Mouse (Mus musculus): ENCODE results near the gene Gtsf1l. TPM values are rescaled to one million over a fixed set of nuclear protein-coding genes. Genes with fewer than 3 reads are reported as not detected.
"Not testable (repeated sequence)": the region's sequence is repeated elsewhere in the genome, so short reads cannot be mapped to it uniquely, and the experiment has no call there.

Gtsf1l gene
- polyA plus RNA-seq, 1 experiment from 2014 or later = not detected

- Histone ChIP-seq H3K36me3 (peaks cover 8% of the 10 kb centered on the region), H3K9ac (replicated peaks) (no peak overlapping the region), H3K27me3 (no peaks in the 10 kb centered on the region), H3K9me3 (no peaks in the 10 kb centered on the region), H3K27ac (no peak overlapping the region), H3K4me1 (replicated peaks) (peaks cover 6% of the 10 kb centered on the region), H3K4me3 (replicated peaks) (no peak overlapping the region), H3K4me2 (replicated peaks) (no peak overlapping the region)
- 84% methylated on average over 6 of the region's 6 CpGs for WGBS
- no peak for ATAC-seq
Measured at GRCm38 (mm10) chr2:163060630-163061029, 27.0 kb downstream of the Gtsf1l start.

DNA sequence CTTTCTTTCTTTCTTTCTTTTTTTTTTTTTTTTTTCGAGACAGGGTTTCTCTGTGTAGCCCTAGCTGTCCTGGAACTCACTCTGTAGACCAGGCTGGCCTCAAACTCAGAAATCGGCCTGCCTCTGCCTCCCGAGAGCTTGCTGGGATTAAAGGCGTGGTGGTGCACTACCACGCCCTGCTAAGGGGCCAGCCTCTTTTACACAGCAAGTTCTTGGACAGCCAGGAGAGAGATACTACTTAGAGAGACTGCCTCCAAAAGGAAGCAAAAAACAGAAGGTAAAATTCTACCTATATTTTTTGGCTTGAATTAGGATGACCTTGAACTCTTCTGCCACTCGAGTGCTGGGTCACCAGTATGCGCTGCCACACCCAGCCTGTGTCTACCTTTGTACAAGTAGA lies 28.7 kb downstream of the Gtsf1l start:
- not testable (repeated sequence) for H3K27me3 ChIP-seq; ATAC-seq; H3K9ac ChIP-seq (replicated peaks); H3K4me2 ChIP-seq (replicated peaks); H3K4me3 ChIP-seq (replicated peaks); H3K36me3 ChIP-seq; H3K9me3 ChIP-seq; H3K27ac ChIP-seq
- H3K4me1 ChIP-seq (replicated peaks) = peaks cover 18% of the 10 kb centered on the region
- WGBS = 96% methylated on average over 7 of the region's 7 CpGs

GRCm38 (mm10) chr2:163056584-163056983 lies 31.1 kb downstream of the Gtsf1l start:
- H3K4me3 ChIP-seq (replicated peaks) = no peak overlapping the region
- no peak overlapping the region for H3K9ac ChIP-seq (replicated peaks)
- no peak for ATAC-seq
- H3K27me3 ChIP-seq = 0 out of 2 replicates have a peak, but pooled peaks cover 5% of the 10 kb centered on the region
- no peak overlapping the region for H3K4me2 ChIP-seq (replicated peaks)
- no peak overlapping the region for H3K27ac ChIP-seq
- H3K36me3 ChIP-seq = no peaks in the 10 kb centered on the region
- H3K4me1 ChIP-seq (replicated peaks) = peaks cover 23% of the 10 kb centered on the region
- 86% methylated on average over 9 of the region's 9 CpGs for WGBS
- no peaks in the 10 kb centered on the region for H3K9me3 ChIP-seq

DNA sequence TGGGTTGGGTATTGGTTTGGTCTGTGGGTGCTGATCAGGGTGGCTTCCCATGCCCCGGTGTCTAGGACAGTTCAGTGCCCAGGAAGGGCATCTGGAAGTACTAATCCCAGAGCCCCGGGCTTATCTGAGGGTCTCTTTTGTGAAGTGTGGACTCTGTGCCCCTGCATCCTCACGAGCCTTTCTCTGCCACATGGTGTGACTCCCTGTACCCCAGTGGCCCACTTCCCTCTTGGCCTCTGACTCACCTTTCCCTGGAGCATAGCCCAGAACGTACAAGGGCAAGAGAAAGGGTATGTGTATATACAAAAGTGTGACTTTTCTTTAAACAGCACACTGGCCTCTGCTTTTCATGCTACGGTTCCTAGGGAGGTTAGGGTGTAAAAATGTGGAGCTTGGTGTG lies 31.9 kb downstream of the Gtsf1l start:
- Histone ChIP-seq H3K9me3 (no peaks in the 10 kb centered on the region), H3K9ac (replicated peaks) (peak overlapping the region; percentile 66; the same call in 1 of the 2 replicates), H3K27me3 (0 out of 2 replicates have a peak, but pooled peaks cover 5% of the 10 kb centered on the region), H3K4me1 (replicated peaks) (peaks cover 23% of the 10 kb centered on the region), H3K36me3 (no peaks in the 10 kb centered on the region), H3K27ac (no peak overlapping the region), H3K4me2 (replicated peaks) (peak overlapping the region; percentile 98), H3K4me3 (replicated peaks) (peak overlapping the region; percentile 55)
- no peak for ATAC-seq
- 29% methylated on average over 5 of the region's 5 CpGs for WGBS

DNA sequence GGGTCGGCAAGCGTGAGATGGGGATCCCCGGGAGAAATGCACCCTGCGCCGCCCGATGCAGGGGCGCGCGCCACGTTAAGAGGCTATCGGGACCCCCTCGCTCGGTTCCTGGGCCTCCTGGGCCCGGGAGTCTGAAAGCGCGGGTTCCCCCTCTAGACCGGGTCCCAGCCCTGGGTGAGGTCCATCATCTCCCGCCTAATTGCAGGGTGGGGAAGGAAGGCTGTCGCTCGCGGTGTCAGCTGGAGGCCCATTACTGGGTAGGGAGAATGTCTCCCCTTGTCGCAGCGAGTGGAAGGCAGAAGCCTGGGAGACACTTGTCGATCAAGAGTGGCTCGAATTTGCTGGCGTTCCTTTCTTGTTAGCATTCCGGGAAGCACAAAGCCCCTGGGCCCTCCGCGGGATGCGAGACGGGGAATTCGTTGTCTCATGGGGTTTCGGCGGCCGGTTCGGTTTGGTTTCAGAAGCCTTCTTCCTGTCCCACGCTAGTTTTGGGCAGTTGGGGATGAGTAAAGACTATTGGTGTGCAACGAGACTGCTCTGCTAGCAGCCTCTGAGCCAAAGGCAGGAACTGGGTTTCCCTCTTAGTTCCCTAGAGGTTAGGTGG lies 32.7 kb downstream of the Gtsf1l start:
- H3K4me1 ChIP-seq (replicated peaks) = peaks cover 23% of the 10 kb centered on the region

DNA sequence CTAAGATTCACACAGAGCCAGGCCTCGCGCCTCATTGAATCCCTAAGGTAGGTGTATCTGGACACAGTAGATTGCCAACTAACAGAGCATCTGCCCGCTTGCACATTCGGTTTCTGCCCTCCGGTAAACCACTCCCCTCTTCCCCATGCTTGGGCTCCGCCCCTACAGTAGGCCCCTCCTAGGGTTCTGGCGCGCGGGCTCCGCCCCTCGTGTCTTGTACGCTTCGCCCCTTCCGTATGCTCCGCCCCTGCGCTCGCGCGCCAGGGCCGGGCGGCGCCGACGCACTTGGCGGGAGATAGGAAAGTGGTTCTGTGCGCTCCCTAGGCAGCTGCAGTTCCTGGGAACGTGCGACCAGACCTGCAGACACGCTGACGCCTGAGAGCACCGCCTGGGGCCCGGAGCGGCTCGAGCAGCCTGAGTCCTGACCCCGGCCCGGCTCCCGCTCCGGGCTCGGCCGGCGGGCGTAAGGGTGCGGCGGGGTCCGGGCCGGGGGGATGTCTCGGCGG lies 33.3 kb downstream of the Gtsf1l start, which contains the start of gene Mybl2:
TSS of gene Mybl2 (plus strand) at position 353 of the 506 bp plus-strand sequence.
- no peaks in the 10 kb centered on the region for H3K9me3 ChIP-seq
- under 1% methylated on average over 47 of the region's 48 CpGs for WGBS
- H3K36me3 ChIP-seq = peaks cover 3% of the 10 kb centered on the region; the same call in 1 of the 2 replicates
- H3K4me3 ChIP-seq (replicated peaks) = peak within 1 kb of the TSS; percentile 55
- peak within 1 kb of the TSS; percentile 98 for H3K4me2 ChIP-seq (replicated peaks)
- H3K4me1 ChIP-seq (replicated peaks) = peaks cover 23% of the 10 kb centered on the region
- H3K27me3 ChIP-seq = 0 out of 2 replicates have a peak, but pooled peaks cover 5% of the 10 kb centered on the region
- ATAC-seq = peak; percentile 97
- H3K9ac ChIP-seq (replicated peaks) = peak within 1 kb of the TSS; percentile 66
- no peak within 1 kb of the TSS for H3K27ac ChIP-seq

More for the DNA sequence above, 32.7 kb downstream of the Gtsf1l start:
- Histone ChIP-seq H3K27me3 (0 out of 2 replicates have a peak, but pooled peaks cover 5% of the 10 kb centered on the region), H3K27ac (no peak overlapping the region), H3K4me3 (replicated peaks) (peak overlapping the region; percentile 55), H3K36me3 (peaks cover 3% of the 10 kb centered on the region; the same call in 1 of the 2 replicates), H3K9ac (replicated peaks) (peak overlapping the region; percentile 66), H3K4me2 (replicated peaks) (peak overlapping the region; percentile 98), H3K9me3 (no peaks in the 10 kb centered on the region)
- under 1% methylated on average over 24 of the region's 38 CpGs for WGBS
- peak; percentile 51; the same call in 1 of the 2 replicates for ATAC-seq

GRCm38 (mm10) chr2:163052826-163053225 lies 34.8 kb downstream of the Gtsf1l start:
- no peak overlapping the region for H3K27ac ChIP-seq
- WGBS = 67% methylated on average over 4 of the region's 4 CpGs
- peaks cover 3% of the 10 kb centered on the region for H3K36me3 ChIP-seq
- H3K4me1 ChIP-seq (replicated peaks) = peaks cover 26% of the 10 kb centered on the region
- 0 out of 2 replicates have a peak, but pooled peaks cover 5% of the 10 kb centered on the region for H3K27me3 ChIP-seq
- no peak for ATAC-seq
- no peaks in the 10 kb centered on the region for H3K9me3 ChIP-seq
- no peak overlapping the region for H3K9ac ChIP-seq (replicated peaks)
- no peak overlapping the region for H3K4me3 ChIP-seq (replicated peaks)
- no peak overlapping the region for H3K4me2 ChIP-seq (replicated peaks)

- 33% methylated on average over 4 of the region's 4 CpGs for WGBS
- Histone ChIP-seq H3K4me2 (replicated peaks) (no peak overlapping the region), H3K4me3 (replicated peaks) (no peak overlapping the region), H3K9ac (replicated peaks) (no peak overlapping the region), H3K4me1 (replicated peaks) (peaks cover 26% of the 10 kb centered on the region), H3K36me3 (peaks cover 9% of the 10 kb centered on the region), H3K27ac (no peak overlapping the region), H3K27me3 (0 out of 2 replicates have a peak, but pooled peaks cover 5% of the 10 kb centered on the region), H3K9me3 (no peaks in the 10 kb centered on the region)
- no peak for ATAC-seq
Measured at GRCm38 (mm10) chr2:163052101-163052500, 35.6 kb downstream of the Gtsf1l start.

DNA sequence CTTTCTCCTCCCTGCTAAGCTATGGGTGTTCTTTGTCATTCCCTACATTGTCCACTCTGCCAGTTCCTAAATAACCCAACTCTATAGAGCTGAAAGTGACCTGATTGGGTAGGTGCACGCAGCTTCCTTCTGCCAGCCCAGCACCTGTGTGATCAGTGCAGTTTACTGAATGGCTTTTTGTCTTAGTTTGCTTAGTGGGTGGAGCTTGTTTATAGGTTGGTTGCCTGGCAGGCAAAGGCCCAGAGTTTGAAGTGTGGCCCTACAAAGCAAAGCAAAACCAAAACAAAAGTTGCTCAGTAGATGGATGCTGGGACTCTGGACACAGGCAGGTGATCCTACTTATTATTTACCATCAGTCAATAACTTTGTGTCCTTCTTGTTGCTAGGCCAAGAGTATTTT lies 36.0 kb downstream of the Gtsf1l start:
- WGBS = 79% methylated on average over 1 of the region's 1 CpGs
- no peak overlapping the region for H3K9ac ChIP-seq (replicated peaks)
- H3K36me3 ChIP-seq = peaks cover 13% of the 10 kb centered on the region
- H3K4me1 ChIP-seq (replicated peaks) = peaks cover 26% of the 10 kb centered on the region
- 0 out of 2 replicates have a peak, but pooled peaks cover 5% of the 10 kb centered on the region for H3K27me3 ChIP-seq
- H3K4me3 ChIP-seq (replicated peaks) = no peak overlapping the region
- no peak overlapping the region for H3K4me2 ChIP-seq (replicated peaks)
- no peaks in the 10 kb centered on the region for H3K9me3 ChIP-seq
- no peak for ATAC-seq
- no peak overlapping the region for H3K27ac ChIP-seq

DNA sequence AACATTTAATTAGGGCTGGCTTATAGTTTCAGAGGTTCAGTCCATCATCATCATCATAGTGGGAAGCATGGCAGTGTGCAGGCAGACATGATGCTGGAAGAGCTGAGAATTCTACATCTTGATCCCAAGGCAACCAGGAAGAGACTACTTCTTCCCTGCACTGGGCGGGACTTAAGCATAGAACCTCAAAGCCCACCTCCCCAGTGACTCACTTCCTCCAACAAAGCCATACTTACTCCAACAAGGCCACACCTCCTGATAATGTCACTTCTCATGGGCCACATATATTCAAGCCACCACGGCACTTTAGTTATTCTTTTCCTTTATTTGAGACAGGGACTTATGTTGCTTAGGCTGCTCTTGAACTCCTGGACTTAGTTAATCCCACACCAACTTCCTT lies 38.5 kb downstream of the Gtsf1l start:
- H3K9me3 ChIP-seq = no peaks in the 10 kb centered on the region
- no peaks in the 10 kb centered on the region for H3K27me3 ChIP-seq
- no peak overlapping the region for H3K4me3 ChIP-seq (replicated peaks)
- peaks cover 9% of the 10 kb centered on the region for H3K4me1 ChIP-seq (replicated peaks)
- H3K36me3 ChIP-seq = peaks cover 34% of the 10 kb centered on the region
- ATAC-seq = no peak
- H3K9ac ChIP-seq (replicated peaks) = no peak overlapping the region
- WGBS = 83% methylated on average over 2 of the region's 2 CpGs
- H3K27ac ChIP-seq = no peak overlapping the region
- no peak overlapping the region for H3K4me2 ChIP-seq (replicated peaks)

GRCm38 (mm10) chr2:163048125-163048524 lies 39.5 kb downstream of the Gtsf1l start:
- H3K4me1 ChIP-seq (replicated peaks) = 0 out of 2 replicates have a peak, but pooled peaks cover 3% of the 10 kb centered on the region
- H3K27ac ChIP-seq = no peak overlapping the region
- 5% methylated on average over 10 of the region's 10 CpGs for WGBS
- no peaks in the 10 kb centered on the region for H3K9me3 ChIP-seq
- peak overlapping the region; percentile 44 for H3K4me2 ChIP-seq (replicated peaks)
- H3K9ac ChIP-seq (replicated peaks) = no peak overlapping the region
- ATAC-seq = peak; percentile 74
- H3K27me3 ChIP-seq = no peaks in the 10 kb centered on the region
- no peak overlapping the region; the same call in 1 of the 2 replicates for H3K4me3 ChIP-seq (replicated peaks)
- H3K36me3 ChIP-seq = peaks cover 43% of the 10 kb centered on the region

GRCm38 (mm10) chr2:163039940-163040339 lies 47.7 kb downstream of the Gtsf1l start:
- Histone ChIP-seq H3K27me3 (no peaks in the 10 kb centered on the region), H3K4me2 (replicated peaks) (no peak overlapping the region), H3K9ac (replicated peaks) (no peak overlapping the region), H3K27ac (no peak overlapping the region), H3K9me3 (no peaks in the 10 kb centered on the region), H3K4me3 (replicated peaks) (no peak overlapping the region), H3K36me3 (peaks cover 89% of the 10 kb centered on the region), H3K4me1 (replicated peaks) (no peaks in the 10 kb centered on the region)
- ATAC-seq = no peak
- 92% methylated on average over 7 of the region's 7 CpGs for WGBS
